Mouse (Mus musculus): ENCODE measurements around the gene Fxyd2. TPM values are rescaled to one million over a fixed set of nuclear protein-coding genes. Genes with fewer than 3 reads are reported as not detected.

Fxyd2 gene
- polyA plus RNA-seq, 1 experiment from 2014 or later, result 1.00 TPM

DNA sequence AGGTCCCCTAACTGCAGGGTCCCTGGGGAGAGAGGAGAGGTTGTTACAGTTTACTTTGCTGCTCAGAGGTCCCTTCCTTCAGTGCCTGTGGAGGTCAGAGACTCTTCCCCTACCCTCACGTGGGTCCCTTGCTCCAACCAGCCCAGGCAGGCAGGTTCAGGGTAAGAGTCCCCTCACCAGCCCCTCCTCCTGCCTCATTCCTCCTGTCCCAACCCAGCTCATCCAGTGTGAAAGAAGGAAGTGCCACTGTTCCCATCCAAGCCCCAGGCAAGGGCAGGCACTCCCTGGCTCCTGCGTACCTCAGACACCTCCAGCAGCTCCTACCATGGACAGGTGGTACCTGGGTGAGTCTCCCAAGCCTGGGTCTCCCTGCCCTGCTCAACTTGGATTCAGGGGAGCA is 3.5 kb downstream of the Fxyd2 start:
- H3K9me3 ChIP-seq (ENCODE audit: control insufficient read depth, low read length), result no peaks in the 10 kb centered on the region
- H3K27me3 ChIP-seq (ENCODE audit: control insufficient read depth, insufficient read depth, low read length), result no peaks in the 10 kb centered on the region
- H3K4me3 ChIP-seq (ENCODE audit: low read depth, low read length), result no peak overlapping the region
- H3K4me1 ChIP-seq (ENCODE audit: control insufficient read depth, insufficient read depth, low read length), result no peaks in the 10 kb centered on the region; the same call in 1 of the 2 replicates
- WGBS, result 58% methylated on average over 2 of the region's 2 CpGs
- no peaks in the 10 kb centered on the region for H3K36me3 ChIP-seq (ENCODE audit: control insufficient read depth, insufficient read depth, low read length)
- DNase-seq (ENCODE audit: low spot score, missing footprints), result no peak
- ATAC-seq (ENCODE audit: low FRiP score), result no peak
- no peak overlapping the region for H3K9ac ChIP-seq (ENCODE audit: low read length)
- H3K27ac ChIP-seq (ENCODE audit: low read depth, low read length), result no peak overlapping the region
- H3K4me2 ChIP-seq, result no peak overlapping the region

DNA sequence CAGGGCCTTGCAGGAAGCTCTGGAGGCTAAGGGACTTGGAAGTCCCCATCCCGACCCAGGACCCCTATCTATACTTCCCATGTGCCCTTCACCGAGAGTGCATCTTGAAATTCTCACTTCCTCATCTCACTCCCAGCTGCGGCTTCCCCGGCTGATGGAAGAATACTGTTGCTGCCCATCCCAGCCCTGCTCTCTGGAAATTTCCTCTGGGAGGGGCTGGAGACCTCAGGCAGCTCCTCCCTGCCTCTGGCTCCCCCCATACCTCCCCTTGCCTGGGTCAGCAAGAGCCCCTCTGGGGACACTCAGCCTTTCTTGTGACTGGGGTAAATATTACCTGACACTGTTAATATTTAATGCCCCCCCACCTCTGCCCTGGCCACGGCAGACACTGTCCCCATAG is 6.2 kb downstream of the Fxyd2 start:
- DNase-seq (ENCODE audit: low spot score, missing footprints), result no peak
- no peak overlapping the region for H3K27ac ChIP-seq (ENCODE audit: low read depth, low read length)
- H3K27me3 ChIP-seq (ENCODE audit: control insufficient read depth, insufficient read depth, low read length), result no peaks in the 10 kb centered on the region
- ATAC-seq (ENCODE audit: low FRiP score), result no peak
- no peak overlapping the region for H3K9ac ChIP-seq (ENCODE audit: low read length)
- H3K9me3 ChIP-seq (ENCODE audit: control insufficient read depth, low read length), result no peaks in the 10 kb centered on the region
- H3K4me3 ChIP-seq (ENCODE audit: low read depth, low read length), result no peak overlapping the region
- no peak overlapping the region for H3K4me2 ChIP-seq
- no peaks in the 10 kb centered on the region for H3K36me3 ChIP-seq (ENCODE audit: control insufficient read depth, insufficient read depth, low read length)
- H3K4me1 ChIP-seq (ENCODE audit: control insufficient read depth, insufficient read depth, low read length), result no peaks in the 10 kb centered on the region; the same call in 1 of the 2 replicates
- WGBS, result 74% methylated on average over 5 of the region's 5 CpGs

DNA sequence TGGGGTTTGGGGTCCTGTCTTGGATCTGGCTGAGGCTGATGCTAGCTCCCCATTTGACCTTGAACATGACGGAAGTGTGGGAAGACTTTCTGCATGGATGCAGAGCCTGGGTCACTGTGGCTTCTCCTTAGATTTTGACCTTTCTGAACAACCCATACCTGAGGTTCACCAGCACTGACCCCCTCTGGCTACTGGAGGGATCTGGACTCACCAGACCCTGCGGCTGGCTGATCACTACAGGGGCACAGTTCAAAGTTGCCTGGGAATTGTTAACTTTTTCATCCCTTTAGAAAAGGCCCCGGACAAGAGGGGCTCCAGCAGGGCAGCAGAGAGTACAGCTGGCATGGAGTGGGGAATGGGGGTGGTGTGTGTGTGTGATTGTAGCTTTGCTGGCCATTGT is 7.3 kb downstream of the Fxyd2 start:
- no peak overlapping the region for H3K9ac ChIP-seq (ENCODE audit: low read length)
- H3K27ac ChIP-seq (ENCODE audit: low read depth, low read length), result no peak overlapping the region
- H3K4me1 ChIP-seq (ENCODE audit: control insufficient read depth, insufficient read depth, low read length), result no peaks in the 10 kb centered on the region; the same call in 1 of the 2 replicates
- DNase-seq (ENCODE audit: low spot score, missing footprints), result no peak
- H3K36me3 ChIP-seq (ENCODE audit: control insufficient read depth, insufficient read depth, low read length), result no peaks in the 10 kb centered on the region
- H3K4me2 ChIP-seq, result no peak overlapping the region
- no peaks in the 10 kb centered on the region for H3K9me3 ChIP-seq (ENCODE audit: control insufficient read depth, low read length)
- H3K4me3 ChIP-seq (ENCODE audit: low read depth, low read length), result no peak overlapping the region
- H3K27me3 ChIP-seq (ENCODE audit: control insufficient read depth, insufficient read depth, low read length), result no peaks in the 10 kb centered on the region
- WGBS, result 91% methylated on average over 3 of the region's 3 CpGs
- ATAC-seq (ENCODE audit: low FRiP score), result no peak

DNA sequence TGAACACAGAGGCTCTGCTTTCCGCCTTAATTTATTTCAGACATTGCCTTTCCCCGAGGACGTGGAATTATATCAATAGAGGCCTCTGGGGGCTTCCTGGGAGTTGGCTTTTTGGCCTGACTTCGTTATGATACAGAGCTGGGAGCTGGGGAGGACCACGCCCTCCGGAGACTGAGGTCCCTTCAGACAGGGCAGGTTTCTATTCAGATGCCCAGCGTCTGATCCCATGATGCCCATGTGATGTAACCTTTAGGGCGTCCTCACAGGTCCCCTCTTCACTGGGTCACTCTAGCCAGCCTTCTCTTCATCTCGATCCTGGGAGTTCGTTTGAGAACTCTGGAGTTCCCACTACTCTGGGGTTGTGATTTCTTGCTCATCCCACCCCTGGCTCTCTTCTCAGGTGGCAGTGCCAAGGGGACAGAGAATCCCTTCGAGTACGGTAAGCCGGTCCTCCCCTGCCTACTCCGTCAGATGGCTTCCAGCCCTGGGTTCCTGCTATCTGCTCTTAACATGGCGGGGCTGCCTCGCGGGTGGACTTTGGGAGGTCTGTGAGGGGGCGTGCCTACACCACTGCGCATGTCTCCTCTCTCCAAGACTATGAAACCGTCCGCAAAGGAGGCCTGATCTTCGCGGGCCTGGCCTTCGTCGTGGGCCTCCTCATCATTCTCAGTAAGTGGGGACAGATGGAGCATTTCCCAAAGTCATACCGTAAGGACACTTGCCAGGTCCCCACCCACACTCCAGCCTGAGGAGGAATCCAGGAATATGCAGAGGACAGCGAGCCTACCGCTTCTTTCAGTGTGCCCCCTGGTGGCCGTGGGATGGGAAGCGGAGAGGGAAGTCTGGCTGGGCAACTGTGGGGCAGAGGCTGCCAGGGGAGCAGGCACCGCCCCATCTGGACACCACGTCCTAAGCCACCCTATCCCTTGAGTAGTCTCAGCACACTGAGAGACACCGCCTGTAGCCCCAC is 8.5 kb downstream of the Fxyd2 start:
- DNase-seq (ENCODE audit: low spot score, missing footprints) (peak; percentile 98), ATAC-seq (ENCODE audit: low FRiP score) (peak; percentile 72)
- Histone ChIP-seq H3K4me3 (ENCODE audit: low read depth, low read length) (peak overlapping the region; percentile 18), H3K36me3 (ENCODE audit: control insufficient read depth, insufficient read depth, low read length) (no peaks in the 10 kb centered on the region), H3K4me2 (peak overlapping the region; percentile 43), H3K27ac (ENCODE audit: low read depth, low read length) (no peak overlapping the region), H3K27me3 (ENCODE audit: control insufficient read depth, insufficient read depth, low read length) (no peaks in the 10 kb centered on the region), H3K9me3 (ENCODE audit: control insufficient read depth, low read length) (no peaks in the 10 kb centered on the region), H3K4me1 (ENCODE audit: control insufficient read depth, insufficient read depth, low read length) (no peaks in the 10 kb centered on the region; the same call in 1 of the 2 replicates), H3K9ac (ENCODE audit: low read length) (peak overlapping the region; percentile 52; the same call in 1 of the 2 replicates)
- WGBS, result 39% methylated on average over 33 of the region's 33 CpGs

DNA sequence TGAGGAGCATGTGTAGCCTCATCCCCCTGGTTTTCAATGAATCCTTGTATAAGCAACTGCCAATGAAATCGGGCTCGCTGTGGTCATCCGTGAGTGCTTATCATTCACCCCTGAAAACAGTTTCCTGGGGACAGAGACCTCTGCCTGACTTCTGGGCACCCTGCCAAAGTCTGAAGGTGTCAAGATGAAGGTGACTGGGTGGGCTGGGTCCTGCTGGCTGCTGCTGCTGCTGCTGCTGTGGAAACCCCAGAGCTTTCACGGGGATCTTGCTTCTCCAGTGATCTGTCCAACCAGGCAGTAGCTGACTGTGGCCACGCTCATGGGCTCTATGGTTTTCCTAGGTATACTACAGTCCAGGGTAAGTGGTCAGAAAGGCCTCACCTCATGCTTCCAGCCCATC is 10.7 kb downstream of the Fxyd2 start:
- H3K4me2 ChIP-seq, result no peak overlapping the region
- 83% methylated on average over 5 of the region's 5 CpGs for WGBS
- ATAC-seq (ENCODE audit: low FRiP score), result no peak

DNA sequence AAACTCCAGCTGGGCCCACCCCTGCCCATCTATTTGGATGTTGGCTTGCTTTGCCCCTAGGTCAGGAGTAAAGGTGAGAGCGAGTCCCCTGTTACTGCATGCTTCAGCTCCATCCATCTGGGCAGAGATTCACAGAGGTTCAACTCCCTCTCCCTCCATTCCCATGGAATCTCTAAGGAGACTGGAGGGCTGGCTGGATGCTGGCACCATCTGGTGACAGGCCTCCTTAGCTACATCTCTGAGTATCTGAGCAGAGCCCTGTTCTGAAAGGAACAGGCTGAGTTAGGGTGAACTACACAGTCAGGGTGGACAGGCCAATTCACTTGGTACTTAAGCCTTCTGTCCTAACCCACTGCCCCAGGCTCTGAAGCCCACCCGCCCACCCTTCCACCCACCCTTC is 11.1 kb downstream of the Fxyd2 start:
- ATAC-seq (ENCODE audit: low FRiP score) (no peak), DNase-seq (ENCODE audit: low spot score, missing footprints) (no peak)
- H3K4me3 ChIP-seq (ENCODE audit: low read depth, low read length), result no peak overlapping the region
- WGBS, result 89% methylated on average over 2 of the region's 2 CpGs
- H3K9ac ChIP-seq (ENCODE audit: low read length), result no peak overlapping the region
- no peak overlapping the region for H3K27ac ChIP-seq (ENCODE audit: low read depth, low read length)
- H3K4me1 ChIP-seq (ENCODE audit: control insufficient read depth, insufficient read depth, low read length), result no peaks in the 10 kb centered on the region; the same call in 1 of the 2 replicates
- H3K4me2 ChIP-seq, result no peak overlapping the region
- H3K9me3 ChIP-seq (ENCODE audit: control insufficient read depth, low read length), result no peaks in the 10 kb centered on the region
- no peaks in the 10 kb centered on the region for H3K27me3 ChIP-seq (ENCODE audit: control insufficient read depth, insufficient read depth, low read length)
- no peaks in the 10 kb centered on the region for H3K36me3 ChIP-seq (ENCODE audit: control insufficient read depth, insufficient read depth, low read length)

More for the DNA sequence above, 10.7 kb downstream of the Fxyd2 start:
- no peaks in the 10 kb centered on the region; the same call in 1 of the 2 replicates for H3K4me1 ChIP-seq (ENCODE audit: control insufficient read depth, insufficient read depth, low read length)
- no peak for DNase-seq (ENCODE audit: low spot score, missing footprints)
- H3K36me3 ChIP-seq (ENCODE audit: control insufficient read depth, insufficient read depth, low read length), result no peaks in the 10 kb centered on the region
- no peaks in the 10 kb centered on the region for H3K9me3 ChIP-seq (ENCODE audit: control insufficient read depth, low read length)
- H3K9ac ChIP-seq (ENCODE audit: low read length), result no peak overlapping the region
- no peak overlapping the region for H3K4me3 ChIP-seq (ENCODE audit: low read depth, low read length)
- H3K27me3 ChIP-seq (ENCODE audit: control insufficient read depth, insufficient read depth, low read length), result no peaks in the 10 kb centered on the region
- H3K27ac ChIP-seq (ENCODE audit: low read depth, low read length), result no peak overlapping the region

DNA sequence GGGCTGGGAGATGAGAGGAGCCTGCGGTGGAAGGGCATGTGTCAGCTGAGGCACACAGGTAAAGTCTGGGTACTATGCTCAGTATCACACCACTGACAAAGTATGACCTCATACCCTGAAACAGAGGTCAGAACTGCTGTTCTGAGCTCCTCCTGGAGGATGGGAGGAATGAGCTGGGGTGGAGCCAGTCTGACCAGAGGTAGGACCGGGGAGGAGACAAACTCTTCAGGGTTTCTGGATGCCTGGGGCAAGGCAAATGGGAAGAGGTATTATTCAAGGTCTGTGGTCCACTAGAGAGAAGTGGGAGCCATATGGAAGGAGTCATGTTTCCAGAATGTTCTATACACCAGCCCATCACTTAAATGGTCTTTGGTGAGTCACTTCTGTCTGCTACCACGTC is 11.6 kb downstream of the Fxyd2 start:
- H3K9me3 ChIP-seq (ENCODE audit: control insufficient read depth, low read length), result no peaks in the 10 kb centered on the region
- H3K9ac ChIP-seq (ENCODE audit: low read length), result no peak overlapping the region
- 87% methylated on average over 3 of the region's 3 CpGs for WGBS
- DNase-seq (ENCODE audit: low spot score, missing footprints) (no peak), ATAC-seq (ENCODE audit: low FRiP score) (no peak)
- H3K36me3 ChIP-seq (ENCODE audit: control insufficient read depth, insufficient read depth, low read length), result no peaks in the 10 kb centered on the region
- no peak overlapping the region for H3K27ac ChIP-seq (ENCODE audit: low read depth, low read length)
- no peak overlapping the region for H3K4me3 ChIP-seq (ENCODE audit: low read depth, low read length)
- H3K4me2 ChIP-seq, result no peak overlapping the region
- H3K27me3 ChIP-seq (ENCODE audit: control insufficient read depth, insufficient read depth, low read length), result no peaks in the 10 kb centered on the region
- H3K4me1 ChIP-seq (ENCODE audit: control insufficient read depth, insufficient read depth, low read length), result no peaks in the 10 kb centered on the region; the same call in 1 of the 2 replicates

DNA sequence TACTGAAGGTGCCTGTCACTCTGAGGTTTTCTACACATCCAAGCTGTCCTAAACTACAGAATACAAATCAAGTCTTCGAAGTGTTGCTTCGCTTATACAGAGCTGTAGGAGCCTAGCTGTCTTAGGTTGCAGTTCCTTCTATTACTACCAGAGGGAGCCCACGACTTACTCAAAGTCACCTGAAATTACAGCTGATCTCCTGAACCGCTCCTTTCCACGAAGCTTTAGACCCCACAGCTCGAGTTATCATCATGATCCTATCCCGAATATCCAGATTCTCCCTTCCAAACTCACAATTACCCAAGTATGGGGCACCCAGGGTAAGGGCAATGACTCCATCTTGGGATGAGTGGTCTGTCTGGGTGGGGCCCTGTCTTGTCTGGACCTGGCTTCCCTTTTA is 12.3 kb downstream of the Fxyd2 start:
- H3K4me1 ChIP-seq (ENCODE audit: control insufficient read depth, insufficient read depth, low read length), result no peaks in the 10 kb centered on the region; the same call in 1 of the 2 replicates
- H3K27ac ChIP-seq (ENCODE audit: low read depth, low read length), result no peak overlapping the region
- no peaks in the 10 kb centered on the region for H3K36me3 ChIP-seq (ENCODE audit: control insufficient read depth, insufficient read depth, low read length)
- ATAC-seq (ENCODE audit: low FRiP score), result peak; percentile 41; the same call in 1 of the 2 replicates
- no peaks in the 10 kb centered on the region for H3K9me3 ChIP-seq (ENCODE audit: control insufficient read depth, low read length)
- H3K9ac ChIP-seq (ENCODE audit: low read length), result no peak overlapping the region
- no peak overlapping the region for H3K4me3 ChIP-seq (ENCODE audit: low read depth, low read length)
- H3K4me2 ChIP-seq, result peak overlapping the region; percentile 16; the same call in 1 of the 2 replicates
- H3K27me3 ChIP-seq (ENCODE audit: control insufficient read depth, insufficient read depth, low read length), result no peaks in the 10 kb centered on the region
- peak; percentile 92 for DNase-seq (ENCODE audit: low spot score, missing footprints)
- WGBS, result 29% methylated on average over 7 of the region's 7 CpGs

DNA sequence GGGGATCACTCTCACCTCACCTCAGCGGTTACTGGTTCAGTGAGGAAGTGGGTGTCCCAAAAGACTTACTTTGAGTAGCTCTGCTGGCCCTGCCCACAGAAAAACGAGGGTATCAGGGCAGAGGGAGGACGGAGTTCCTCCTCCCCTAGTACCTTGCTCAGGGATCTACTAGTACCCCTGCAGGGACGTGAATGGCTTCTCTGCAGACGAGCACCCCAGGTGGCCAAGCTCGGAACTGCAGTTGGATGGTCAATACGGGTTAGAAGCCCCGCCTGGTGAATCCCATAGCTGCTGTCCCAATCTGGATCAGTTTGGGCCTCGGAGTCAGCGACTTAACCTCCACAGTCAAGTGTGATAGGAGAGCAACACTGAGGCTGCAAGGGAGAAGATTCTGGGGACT is 12.8 kb downstream of the Fxyd2 start:
- no peak overlapping the region for H3K9ac ChIP-seq (ENCODE audit: low read length)

More for the DNA sequence above, 12.8 kb downstream of the Fxyd2 start:
- Histone ChIP-seq H3K4me2 (peak overlapping the region; percentile 16; the same call in 1 of the 2 replicates), H3K27ac (ENCODE audit: low read depth, low read length) (no peak overlapping the region), H3K27me3 (ENCODE audit: control insufficient read depth, insufficient read depth, low read length) (no peaks in the 10 kb centered on the region), H3K9me3 (ENCODE audit: control insufficient read depth, low read length) (no peaks in the 10 kb centered on the region), H3K4me3 (ENCODE audit: low read depth, low read length) (no peak overlapping the region), H3K36me3 (ENCODE audit: control insufficient read depth, insufficient read depth, low read length) (no peaks in the 10 kb centered on the region), H3K4me1 (ENCODE audit: control insufficient read depth, insufficient read depth, low read length) (no peaks in the 10 kb centered on the region; the same call in 1 of the 2 replicates)
- ATAC-seq (ENCODE audit: low FRiP score) (peak; percentile 38; the same call in 1 of the 2 replicates), DNase-seq (ENCODE audit: low spot score, missing footprints) (peak; percentile 100)
- 5% methylated on average over 10 of the region's 10 CpGs for WGBS
